Mouse (Mus musculus) fibroblast of lung, adult 2 months (primary cell): ENCODE measurements around the gene Rap1a.
"Not testable (repeated sequence)": the region's sequence is repeated elsewhere in the genome, so short reads cannot be mapped to it uniquely, and the experiment has no call there.

Experiments
- DNase-seq: peaks from one replicate; pipeline ENCODE4 v3.0.0-alpha.2; 2011; ENCODE audit warnings: low read depth

Rap1a gene

GRCm38 (mm10) chr3:105716353-105717000 is 84.7 kb downstream of the Rap1a start:
- DNase-seq = no peak

GRCm38 (mm10) chr3:105714820-105715167 is 86.3 kb downstream of the Rap1a start:
- DNase-seq = no peak

GRCm38 (mm10) chr3:105714091-105714819 is 86.9 kb downstream of the Rap1a start:
- DNase-seq = no peak

- DNase-seq = no peak
Observed at GRCm38 (mm10) chr3:105712827-105713226, 88.3 kb downstream of the Rap1a start.

DNA sequence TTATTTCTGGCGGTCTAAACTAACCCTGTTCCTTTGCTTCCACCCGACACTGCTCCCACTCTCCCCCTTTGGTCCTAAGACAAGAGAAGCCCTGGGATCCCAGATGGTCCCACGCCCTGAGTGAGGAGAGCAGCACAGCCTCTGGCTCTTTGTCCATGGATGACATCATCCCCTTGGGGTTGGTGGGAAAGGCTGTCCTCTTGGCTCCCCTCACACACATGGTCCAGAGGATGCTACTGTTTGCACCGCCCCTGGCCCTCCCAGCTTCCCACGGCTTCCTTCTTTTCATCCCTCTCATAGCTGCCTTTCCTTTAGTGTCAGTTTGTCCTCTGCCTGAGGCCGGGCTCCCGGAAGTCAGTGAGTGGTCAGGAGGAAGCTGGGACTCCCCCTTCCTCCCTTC is 89.4 kb downstream of the Rap1a start:
- no peak for DNase-seq

DNA sequence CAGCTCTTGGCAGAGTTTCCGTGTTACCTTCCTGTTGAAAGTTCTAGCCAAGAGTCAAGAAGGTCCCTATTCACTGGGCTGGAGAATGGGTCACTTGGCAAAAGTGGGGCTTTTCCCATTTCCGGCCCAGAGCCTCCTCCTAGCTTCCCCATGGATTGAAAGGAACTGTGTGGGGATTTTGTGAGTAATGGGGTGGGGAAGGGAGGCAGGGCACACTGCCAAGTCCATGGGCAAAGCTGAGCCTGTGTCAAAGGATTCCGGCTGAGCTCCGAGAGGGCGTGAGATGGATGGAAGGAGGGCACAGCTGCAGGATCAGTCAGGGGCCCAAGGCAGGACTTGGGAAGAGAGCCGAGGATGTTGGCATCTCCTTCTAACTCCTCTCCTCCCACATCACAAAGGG is 90.9 kb downstream of the Rap1a start:
- DNase-seq = no peak

DNA sequence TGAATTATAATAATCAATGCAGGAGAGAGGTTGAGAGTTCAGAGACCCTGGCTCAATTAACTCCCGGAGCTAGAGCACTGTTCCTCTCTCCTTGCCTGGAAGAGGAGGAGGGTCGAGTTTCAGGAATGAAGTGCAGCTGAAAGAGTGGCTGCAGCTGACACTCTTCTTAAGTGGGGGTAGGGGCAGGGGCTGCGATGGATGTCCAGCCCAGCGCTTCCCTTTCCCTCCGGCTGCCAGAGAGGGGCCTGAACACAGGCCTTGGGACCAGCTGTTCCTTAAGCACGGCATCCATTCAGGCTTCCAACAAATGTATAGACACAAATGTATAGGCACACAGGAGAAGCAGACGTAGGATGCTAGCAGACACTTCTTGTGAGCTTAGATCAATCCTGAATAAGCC is 93.5 kb downstream of the Rap1a start:
- no peak for DNase-seq

- no peak for DNase-seq
Observed at GRCm38 (mm10) chr3:105706366-105707020, 94.6 kb downstream of the Rap1a start.

GRCm38 (mm10) chr3:105705561-105705960 is 95.6 kb downstream of the Rap1a start:
- DNase-seq = no peak

DNA sequence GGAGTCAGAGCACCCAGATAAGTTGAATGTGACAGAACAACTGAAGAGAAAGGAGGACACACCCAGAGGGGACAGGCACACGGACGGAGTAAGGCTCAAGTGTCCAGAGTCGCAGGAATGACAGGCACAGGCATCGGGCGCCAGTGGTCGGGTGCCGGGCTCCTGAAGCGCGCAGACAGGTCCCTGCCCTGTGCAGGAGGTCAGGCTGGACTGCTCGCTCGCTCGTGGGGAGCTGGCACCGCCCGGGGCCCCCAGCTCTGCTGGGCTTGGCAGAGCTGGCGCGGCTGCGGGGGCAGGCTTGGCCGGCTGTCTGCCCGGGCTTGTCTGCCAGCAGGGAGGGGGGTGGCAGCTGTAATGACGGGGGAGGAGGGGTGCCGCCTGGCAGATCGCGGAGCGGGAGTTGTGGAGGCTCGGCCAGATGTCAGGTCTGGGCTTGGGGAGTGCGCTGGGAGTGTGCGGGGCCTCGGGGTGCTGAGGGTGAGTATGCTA is 96.0 kb downstream of the Rap1a start:
- DNase-seq = no peak

DNA sequence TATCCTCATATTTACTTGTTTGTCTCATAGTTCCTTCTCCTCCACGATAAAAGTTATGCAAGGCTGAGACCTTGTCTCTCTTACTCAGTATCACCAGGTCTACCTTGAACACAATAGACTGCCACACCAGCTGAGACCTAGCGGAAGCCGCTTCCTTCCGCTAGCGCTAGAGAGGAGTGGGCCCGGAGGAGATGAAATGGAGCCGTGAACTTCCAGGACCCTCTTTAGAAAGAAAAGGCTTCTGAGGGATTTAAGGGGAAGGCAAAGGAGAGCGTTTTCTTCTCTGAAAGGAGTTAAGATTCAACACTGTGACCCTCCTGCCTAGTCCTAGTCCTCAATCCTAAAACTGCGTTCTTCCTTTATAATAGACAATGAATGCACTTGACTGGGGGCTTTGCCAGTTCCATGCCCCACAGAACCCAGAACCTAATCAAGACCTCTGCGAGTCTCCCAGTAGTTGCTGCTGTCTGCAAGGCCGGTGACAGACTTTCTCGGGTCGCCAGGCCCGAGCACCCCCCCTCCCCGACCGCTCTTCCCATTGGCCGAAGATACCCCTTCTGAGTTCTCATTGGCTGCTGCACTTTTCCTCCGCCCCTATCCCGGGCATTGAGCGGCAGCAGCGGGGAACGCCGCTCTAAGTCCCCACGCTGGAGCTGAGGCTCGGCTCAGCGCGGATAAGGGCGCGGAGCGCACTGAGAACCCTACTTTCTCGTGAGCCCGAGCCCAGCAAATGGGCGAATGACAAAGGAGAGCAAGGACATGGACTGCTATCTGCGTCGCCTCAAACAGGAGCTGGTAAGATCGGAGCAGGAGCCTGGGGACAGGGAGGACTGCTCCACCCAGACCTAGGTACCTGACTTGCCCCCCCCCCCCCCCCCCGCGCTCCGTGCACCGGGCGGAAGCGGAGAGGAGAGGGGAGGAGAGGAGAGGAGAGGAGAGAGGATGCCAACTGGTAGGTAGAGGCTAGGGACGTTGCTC is 96.8 kb downstream of the Rap1a start, which contains the start of gene Inka2:
Inka2 (plus strand) TSS at position 569 of the 978 bp plus-strand sequence.
- peak; percentile 71 for DNase-seq

DNA sequence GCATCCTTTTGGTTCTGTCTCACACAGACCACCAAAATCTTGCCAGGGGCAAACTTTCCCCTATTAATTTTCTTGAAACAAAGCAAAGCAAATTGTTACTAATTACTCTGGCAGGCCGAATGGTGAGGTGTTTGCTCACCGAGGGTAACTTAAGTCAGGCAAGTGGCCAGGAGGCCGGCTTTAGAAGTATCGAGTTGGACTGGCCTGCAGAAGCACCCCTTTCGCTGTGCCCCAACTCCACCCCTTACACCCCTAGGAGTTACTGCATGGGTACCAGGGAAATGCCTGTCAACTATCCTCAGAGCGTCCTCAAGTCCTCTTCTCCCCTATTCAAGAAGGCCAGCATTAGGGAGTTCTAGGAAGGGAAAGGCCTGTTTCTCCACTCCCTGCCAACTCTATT is 97.6 kb downstream of the Rap1a start:
- no peak for DNase-seq

- no peak for DNase-seq
Observed at GRCm38 (mm10) chr3:105701399-105701798, 99.7 kb downstream of the Rap1a start.

DNA sequence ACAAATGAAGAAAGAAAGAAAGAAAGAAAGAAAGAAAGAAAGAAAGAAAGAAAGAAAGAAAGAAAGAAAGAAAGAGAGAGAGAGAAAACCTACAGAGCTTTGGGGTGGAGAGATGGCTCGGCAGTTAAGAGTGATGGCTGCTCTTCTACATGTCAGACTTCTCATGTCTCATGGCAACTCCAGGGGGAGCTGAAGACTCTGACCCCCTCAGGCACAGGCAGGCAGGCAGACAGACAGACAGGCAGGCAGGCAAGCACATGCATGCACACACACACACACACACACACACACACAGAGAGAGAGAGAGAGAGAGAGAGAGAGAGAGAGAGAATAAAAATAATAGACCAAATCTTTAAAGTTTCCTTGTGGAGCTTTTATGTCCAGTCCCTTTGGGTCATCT is 100.3 kb downstream of the Rap1a start:
- not testable (repeated sequence) for DNase-seq

DNA sequence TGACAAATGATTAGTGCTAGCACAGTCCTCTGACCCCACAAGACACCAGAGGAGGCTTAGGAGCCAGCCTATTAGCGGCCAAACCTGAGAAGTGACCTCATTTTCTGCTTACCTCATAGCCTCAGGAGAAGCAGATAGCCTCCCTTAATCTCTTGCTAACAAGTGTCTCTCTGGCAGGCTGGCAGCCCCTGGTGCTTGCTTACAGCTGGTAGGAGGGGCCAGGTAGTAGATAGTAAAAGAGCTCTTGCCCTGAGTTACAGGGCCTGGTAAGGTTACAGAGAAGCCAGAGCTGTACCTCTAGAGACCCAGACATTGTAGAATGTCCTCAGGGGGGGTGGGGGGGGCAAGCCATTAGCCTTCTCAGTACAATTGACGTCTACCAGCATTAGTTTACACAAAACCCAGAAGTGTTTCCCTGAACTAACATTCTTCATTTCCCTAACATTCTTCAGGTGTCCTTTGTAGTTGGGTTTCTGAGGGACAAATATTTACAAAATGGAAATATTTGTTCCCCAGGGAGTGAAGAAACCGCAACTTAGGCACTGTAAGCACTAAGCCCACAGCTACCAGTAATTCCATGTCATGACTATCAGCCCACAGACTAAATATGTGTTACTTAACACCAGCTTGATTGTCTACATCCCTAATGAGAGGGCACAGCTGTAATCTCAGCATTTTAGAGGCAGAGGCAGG is 101.7 kb downstream of the Rap1a start:
- DNase-seq = no peak

DNA sequence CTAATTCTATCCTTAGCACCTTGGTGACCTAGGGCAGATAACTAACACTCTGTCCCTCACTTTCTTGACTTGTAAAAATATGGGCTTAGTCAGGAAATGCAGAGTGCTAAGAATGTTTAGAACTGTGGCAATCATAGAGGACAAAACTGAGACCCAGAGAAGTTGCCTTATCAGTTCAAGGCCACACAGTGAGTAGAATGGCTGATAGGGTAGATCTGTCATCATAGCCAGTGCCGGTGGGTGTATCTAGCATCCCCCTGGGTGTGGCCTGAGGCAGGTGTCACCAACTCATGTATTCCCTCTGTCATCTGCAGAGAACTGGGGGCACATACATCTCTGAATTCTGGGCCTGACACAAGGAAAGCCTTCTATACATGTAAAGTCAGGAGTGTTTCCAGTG is 102.8 kb downstream of the Rap1a start:
- DNase-seq = no peak

DNA sequence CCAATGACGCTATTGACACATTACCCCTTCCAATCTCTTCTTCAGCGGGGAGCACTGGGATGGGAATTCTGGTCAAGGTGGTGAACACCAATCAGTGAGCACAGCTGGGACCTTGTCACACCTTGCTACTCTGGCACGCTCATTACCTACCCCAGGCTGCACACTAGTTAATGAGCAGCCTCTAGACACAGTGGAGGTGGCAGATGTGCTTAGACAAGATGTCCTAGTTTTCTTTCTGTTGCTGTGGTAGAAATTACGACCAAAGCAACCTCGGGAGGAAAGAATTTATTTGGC is 104.0 kb downstream of the Rap1a start:
- DNase-seq = no peak

DNA sequence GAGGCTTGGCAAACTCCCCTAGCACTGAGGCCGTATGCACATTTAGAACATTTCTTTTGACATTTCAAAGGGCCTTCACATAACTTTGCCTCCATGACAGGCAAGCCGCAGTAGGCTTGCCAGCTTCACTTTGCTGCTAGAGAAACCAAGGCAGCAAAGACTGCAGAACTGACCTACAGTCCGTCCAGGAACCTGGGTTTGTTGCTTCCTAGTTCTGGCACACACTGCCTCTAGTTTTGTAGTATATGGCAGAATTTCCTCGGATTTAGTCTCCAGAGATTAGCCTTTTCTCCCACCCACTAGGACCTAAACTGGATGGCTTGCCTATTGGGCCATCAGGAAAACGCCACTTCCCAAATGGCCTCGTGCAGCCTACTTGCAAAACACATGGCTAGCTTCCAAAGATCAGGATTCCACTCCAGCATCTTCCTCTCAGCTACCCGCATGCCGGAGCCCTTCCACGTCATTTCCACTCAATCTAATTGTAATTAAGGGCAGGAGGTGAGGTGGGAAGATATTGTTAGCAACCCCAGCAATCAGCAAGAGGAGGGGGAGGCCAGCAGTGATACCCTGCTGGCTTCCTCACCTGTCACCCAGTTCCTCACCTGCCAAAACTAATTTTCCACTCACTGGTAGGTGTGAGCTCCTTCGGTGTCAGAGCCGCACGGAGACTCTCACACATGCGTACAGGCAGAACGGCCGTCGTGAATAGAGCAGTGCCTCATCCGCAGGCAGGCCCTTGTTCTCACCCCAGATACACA is 104.6 kb downstream of the Rap1a start:
- DNase-seq = no peak

DNA sequence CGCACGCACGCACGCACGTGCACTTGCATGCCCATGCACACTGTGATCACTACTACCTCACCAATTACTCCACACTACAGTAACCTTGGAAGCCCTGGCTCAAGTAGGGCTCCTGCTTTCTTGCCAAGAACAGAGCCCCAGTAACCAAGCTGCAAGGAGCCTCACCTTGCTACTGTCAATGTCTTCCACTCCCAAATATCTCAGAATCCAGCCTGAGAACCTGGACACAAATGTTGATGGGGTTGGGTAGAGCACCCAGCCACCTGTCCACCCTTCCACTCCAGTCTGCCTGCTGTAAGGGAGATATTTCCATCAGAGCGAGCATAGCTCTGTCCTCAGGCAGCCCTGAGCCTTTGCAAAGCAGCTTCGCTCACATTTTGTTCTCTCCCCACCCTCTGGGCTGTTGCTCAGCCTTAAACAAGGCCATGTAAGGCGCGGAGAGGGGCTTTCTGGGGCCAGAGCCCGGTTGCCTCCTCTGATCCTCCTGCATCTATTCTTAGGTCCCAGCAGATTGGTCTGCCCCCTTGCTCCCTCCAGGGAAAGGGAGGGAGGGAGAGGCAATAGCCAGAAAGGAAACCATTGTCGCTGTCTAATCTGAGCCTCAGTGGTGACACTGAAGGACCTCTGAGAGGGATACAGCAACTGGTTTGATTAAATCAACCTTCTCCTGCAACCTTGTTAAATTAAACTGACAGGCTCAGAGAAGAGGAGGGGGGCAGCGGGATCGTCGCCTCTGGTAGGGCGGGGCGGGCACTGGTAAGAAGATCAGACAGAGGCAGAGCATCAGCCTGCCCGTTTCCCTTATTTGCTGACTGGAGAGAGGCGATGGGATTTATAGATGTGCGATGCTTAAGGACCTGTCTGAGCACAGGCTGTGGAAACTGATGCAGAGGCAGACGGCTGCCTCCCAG is 105.4 kb downstream of the Rap1a start:
- no peak for DNase-seq
